Mouse (Mus musculus) heart, postnatal 0 days (tissue): ENCODE results near the gene Mbnl2. TPM values are rescaled to one million over a fixed set of nuclear protein-coding genes. Genes with fewer than 3 reads are reported as not detected.
A peak's percentile ranks its signal among the peaks of the same experiment; 100 is the strongest.

ENCODE experiments used
- ATAC-seq: fragments of 200-750 bp; cut with Nextera tagmentation; 2 replicates; pipeline ENCODE4 v1.8.0; 2017; ENCODE audit warnings: low read depth, moderate number of reproducible peaks, moderate library complexity; ENCODE audit not compliant: insufficient read depth
- DNase-seq: peaks from one replicate; pipeline ENCODE4 v3.0.0-alpha.2; 2016; ENCODE audit warnings: low spot score
- H3K27ac ChIP-seq: fragments of 300-500 bp; sonication (generic); 2 replicates; pipeline ENCODE4 v1.5.1; 2014; ENCODE audit warnings: low read depth, mild to moderate bottlenecking
- H3K27me3 ChIP-seq: fragments of 300-500 bp; sonication (generic); 2 replicates; pipeline ENCODE4 v1.6.1; 2014; ENCODE audit warnings: low read length, mixed read lengths; ENCODE audit not compliant: control insufficient read depth, insufficient read depth
- H3K36me3 ChIP-seq: fragments of 300-500 bp; sonication (generic); replicated peaks from 2 replicates; pipeline ENCODE4 v1.6.1; 2014; ENCODE audit warnings: low read length, mixed read lengths; ENCODE audit not compliant: control insufficient read depth, insufficient read depth
- H3K4me1 ChIP-seq: fragments of 300-500 bp; sonication (generic); 2 replicates; pipeline ENCODE4 v1.6.1; 2014; ENCODE audit warnings: antibody characterized with exemption; ENCODE audit not compliant: control insufficient read depth, insufficient read depth
- H3K4me2 ChIP-seq: fragments of 300-500 bp; sonication (generic); 2 replicates; pipeline ENCODE4 v1.6.1; 2014; ENCODE audit warnings: low read depth, mild to moderate bottlenecking, low read length, moderate library complexity
- H3K4me3 ChIP-seq: fragments of 300-500 bp; sonication (generic); 2 replicates; pipeline ENCODE4 v1.5.1; 2014; ENCODE audit warnings: low read depth, low read length
- H3K9ac ChIP-seq: fragments of 300-500 bp; sonication (generic); replicated peaks from 2 replicates; pipeline ENCODE4 v1.6.1; 2014; ENCODE audit warnings: low read depth, low read length, mixed read lengths
- H3K9me3 ChIP-seq: fragments of 300-500 bp; sonication (generic); replicated peaks from 2 replicates; pipeline ENCODE4 v1.6.1; 2016; ENCODE audit warnings: low read length; ENCODE audit not compliant: control insufficient read depth
- CTCF ChIP-seq: IDR thresholded peaks from 2 replicates; pipeline ENCODE4 v1.5.1; 2016; ENCODE audit warnings: antibody characterized with exemption, control low read depth, low read depth
- EP300 ChIP-seq: IDR thresholded peaks from 2 replicates; pipeline ENCODE4 v1.6.1; 2016; ENCODE audit warnings: antibody characterized with exemption, low read depth
- WGBS: fragments of 180-500 bp; shearing (Covaris S2); extraction: QIAGEN DNeasy Blood & Tissue Kit; methylation state at CpG from one replicate; pipeline ENCODE4 v1.1.7; 2014; 5-methylcytosine and 5-hydroxymethylcytosine counted together
- polyA plus RNA-seq: library from polyadenylated mRNA; unstranded; fragments of >200 nt; fragmentation: Nextera tagmentation; extraction: Ambion mirVana; gene quantifications from 2 replicates; pipeline ENCODE4 v1.2.1, GENCODE M21; 2015
- total RNA-seq: library from RNA; depleted of rRNA; stranded (reverse); fragments of >200 nt; gene quantifications from 2 replicates; pipeline ENCODE4 v1.2.3, GENCODE M21; 2014; ENCODE audit warnings: low replicate concordance

The Mbnl2 gene
- total and polyA plus RNA-seq, 2 experiments from 2014 or later = 137 to 288 TPM

DNA sequence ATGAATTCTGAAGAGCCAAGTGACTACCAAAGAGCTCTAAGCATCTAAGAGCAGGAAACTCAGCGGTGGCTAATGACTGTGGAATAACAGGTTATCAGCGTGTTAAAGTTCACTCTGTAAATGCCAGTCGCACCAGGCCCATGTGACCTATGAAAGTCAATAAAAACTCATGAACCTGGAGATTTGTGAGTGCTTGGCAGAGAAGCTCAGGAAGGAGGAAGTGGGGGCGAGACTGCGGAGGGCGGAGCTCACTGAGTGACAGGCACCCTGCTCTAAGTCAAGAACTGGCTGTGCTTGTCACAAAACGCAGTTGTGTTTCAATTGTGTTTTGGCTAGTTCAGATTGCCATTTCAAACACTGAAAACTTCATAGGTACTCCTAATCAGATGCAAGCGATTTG lies 131.4 kb downstream of the Mbnl2 start:
- no peaks in the 10 kb centered on the region for H3K9me3 ChIP-seq
- H3K4me1 ChIP-seq = 0 out of 2 replicates have a peak, but pooled peaks cover 4% of the 10 kb centered on the region
- H3K4me3 ChIP-seq = no peak overlapping the region
- no peak overlapping the region for H3K4me2 ChIP-seq
- no peaks in the 10 kb centered on the region for H3K27me3 ChIP-seq
- WGBS = 56% methylated on average over 8 of the region's 8 CpGs
- H3K9ac ChIP-seq = no peak overlapping the region
- no peak for DNase-seq
- TF ChIP-seq EP300 = no peak
- TF ChIP-seq CTCF = no peak
- ATAC-seq = no peak
- peaks cover 88% of the 10 kb centered on the region for H3K36me3 ChIP-seq
- no peak overlapping the region for H3K27ac ChIP-seq

DNA sequence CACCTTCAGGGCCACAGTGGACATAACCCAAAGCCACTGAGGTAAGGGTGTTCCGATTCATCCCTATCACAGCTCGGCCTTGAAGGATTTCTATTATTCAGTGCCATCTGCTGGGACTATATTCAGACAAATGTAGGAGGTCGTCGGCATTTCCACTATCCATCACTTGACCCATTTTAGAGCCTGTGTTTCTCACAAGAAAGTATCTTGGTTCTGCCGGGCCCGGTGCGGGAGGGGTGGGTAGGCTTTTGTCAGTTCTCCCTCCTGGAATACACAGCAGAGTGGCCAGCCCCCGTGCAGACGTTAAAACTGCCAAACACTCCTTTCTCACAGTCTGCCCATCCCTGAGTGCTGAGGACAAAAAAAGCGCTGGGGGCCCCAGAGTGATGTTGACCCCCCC lies 134.4 kb downstream of the Mbnl2 start:
- H3K9ac ChIP-seq = no peak overlapping the region
- H3K4me3 ChIP-seq = no peak overlapping the region
- no peak overlapping the region for H3K27ac ChIP-seq
- no peak for DNase-seq
- no peak for ATAC-seq
- no peaks in the 10 kb centered on the region for H3K9me3 ChIP-seq
- peaks cover 86% of the 10 kb centered on the region for H3K36me3 ChIP-seq
- 90% methylated on average over 10 of the region's 10 CpGs for WGBS
- TF ChIP-seq CTCF (no peak), EP300 (no peak)
- no peaks in the 10 kb centered on the region for H3K4me1 ChIP-seq
- H3K4me2 ChIP-seq = no peak overlapping the region
- no peaks in the 10 kb centered on the region for H3K27me3 ChIP-seq

DNA sequence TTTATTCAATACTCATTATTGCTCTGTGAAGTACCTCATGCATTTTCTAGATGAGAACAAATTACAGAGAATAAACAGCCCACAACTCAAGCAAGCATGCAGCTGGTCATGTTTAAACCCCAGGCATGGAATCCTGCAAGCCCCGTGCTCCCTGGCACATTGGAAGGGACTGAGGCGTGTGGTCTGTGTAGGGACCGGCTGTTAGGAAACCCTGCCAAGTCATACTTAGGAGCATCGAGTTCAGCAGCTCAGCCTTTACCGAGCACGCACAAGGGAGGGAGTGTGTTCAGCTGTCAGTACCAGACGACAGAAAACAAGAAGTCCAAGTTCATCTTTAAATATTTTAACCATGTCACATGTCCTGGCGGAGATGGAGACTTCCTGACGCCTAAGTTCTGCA lies 141.4 kb downstream of the Mbnl2 start:
- Histone ChIP-seq H3K4me1 (no peaks in the 10 kb centered on the region), H3K4me2 (no peak overlapping the region), H3K9ac (no peak overlapping the region), H3K4me3 (no peak overlapping the region), H3K27me3 (no peaks in the 10 kb centered on the region), H3K9me3 (no peaks in the 10 kb centered on the region), H3K27ac (no peak overlapping the region), H3K36me3 (peaks cover 79% of the 10 kb centered on the region)
- 58% methylated on average over 9 of the region's 9 CpGs for WGBS
- no peak for DNase-seq
- ATAC-seq = no peak
- TF ChIP-seq CTCF = no peak
- no peak for TF ChIP-seq EP300

DNA sequence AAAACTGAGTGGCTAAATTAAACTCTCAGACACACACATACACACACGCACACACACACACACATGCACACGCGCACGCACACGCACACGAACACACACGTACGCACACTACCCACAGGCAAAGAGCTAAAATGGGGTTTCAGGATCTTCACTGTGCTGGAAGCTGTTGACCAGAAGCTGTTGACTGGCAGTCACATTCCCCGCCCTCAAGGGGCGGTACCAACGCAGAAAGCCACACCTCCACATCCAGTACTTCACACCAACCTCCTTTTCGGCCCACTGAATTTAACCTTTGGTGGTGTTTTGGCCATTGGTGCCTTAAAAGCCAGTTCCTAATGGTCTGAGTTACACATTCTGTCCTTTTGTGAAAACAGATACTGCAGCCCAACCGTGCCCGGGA lies 143.5 kb downstream of the Mbnl2 start:
- no peak overlapping the region for H3K4me2 ChIP-seq
- no peak overlapping the region for H3K9ac ChIP-seq
- H3K36me3 ChIP-seq = peaks cover 83% of the 10 kb centered on the region
- H3K27me3 ChIP-seq = no peaks in the 10 kb centered on the region
- ATAC-seq = no peak
- no peaks in the 10 kb centered on the region for H3K4me1 ChIP-seq
- H3K9me3 ChIP-seq = no peaks in the 10 kb centered on the region
- 78% methylated on average over 14 of the region's 14 CpGs for WGBS
- DNase-seq = no peak
- no peak overlapping the region for H3K4me3 ChIP-seq
- H3K27ac ChIP-seq = no peak overlapping the region
- TF ChIP-seq EP300 = no peak
- no peak for TF ChIP-seq CTCF

DNA sequence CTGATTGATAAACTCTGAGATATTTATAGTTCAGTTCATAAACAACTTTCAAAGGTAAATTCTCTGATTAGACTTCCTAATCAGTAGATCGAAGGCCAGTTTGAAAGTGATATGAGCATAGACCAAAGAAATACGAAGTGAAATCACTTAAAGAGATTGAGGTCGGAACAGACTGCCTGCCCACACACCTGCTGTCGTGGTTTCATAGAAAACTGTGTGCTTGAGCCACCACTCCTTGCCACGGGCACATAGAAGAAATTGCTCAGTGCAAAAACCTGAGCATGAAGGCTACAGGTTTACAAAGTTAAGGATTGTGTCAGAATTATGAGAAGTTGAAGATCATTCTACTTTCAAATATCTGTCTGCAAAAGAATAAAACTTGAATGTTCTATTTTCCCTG lies 153.0 kb downstream of the Mbnl2 start:
- H3K4me1 ChIP-seq = no peaks in the 10 kb centered on the region
- 81% methylated on average over 5 of the region's 5 CpGs for WGBS
- DNase-seq (no peak), ATAC-seq (no peak)
- H3K9ac ChIP-seq = no peak overlapping the region
- H3K36me3 ChIP-seq = peaks cover 57% of the 10 kb centered on the region
- no peak overlapping the region for H3K27ac ChIP-seq
- H3K4me2 ChIP-seq = no peak overlapping the region
- H3K9me3 ChIP-seq = peaks cover 10% of the 10 kb centered on the region; the same call in 1 of the 2 replicates
- TF ChIP-seq CTCF (no peak), EP300 (no peak)
- no peaks in the 10 kb centered on the region for H3K27me3 ChIP-seq
- no peak overlapping the region for H3K4me3 ChIP-seq

DNA sequence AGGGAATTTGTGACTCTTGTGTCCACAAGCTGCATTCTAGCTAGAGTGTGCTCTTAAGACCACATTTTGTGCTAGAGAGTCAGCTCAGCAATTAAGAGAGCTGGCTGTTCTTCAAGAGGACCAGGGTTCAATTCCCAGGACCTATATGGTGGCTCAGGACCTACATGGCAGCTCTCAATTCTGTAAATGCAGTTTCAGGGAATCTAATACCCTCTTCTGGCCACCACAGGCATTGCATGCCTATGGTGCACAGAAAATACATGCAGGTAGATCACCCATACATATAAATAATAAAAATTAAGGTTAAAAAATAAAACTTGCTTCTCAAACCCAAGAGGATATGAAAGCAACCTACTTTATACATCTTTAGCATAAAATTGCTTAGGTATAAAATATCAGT lies 157.3 kb downstream of the Mbnl2 start:
- Histone ChIP-seq H3K27ac (no peak overlapping the region), H3K27me3 (no peaks in the 10 kb centered on the region), H3K9me3 (no peaks in the 10 kb centered on the region), H3K36me3 (peaks cover 36% of the 10 kb centered on the region), H3K4me2 (no peak overlapping the region), H3K4me3 (no peak overlapping the region), H3K4me1 (no peaks in the 10 kb centered on the region), H3K9ac (no peak overlapping the region)
- TF ChIP-seq CTCF (peak; percentile 44), EP300 (no peak)
- no peak for DNase-seq
- ATAC-seq = no peak
